Mouse (Mus musculus): Measurements from ENCODE around the gene Ggt1. TPM values are rescaled to one million over a fixed set of nuclear protein-coding genes. Genes with fewer than 3 reads are reported as not detected.

Ggt1 gene
- polyA plus RNA-seq, 1 experiment from 2014 or later = 2.1 TPM

- Histone ChIP-seq H3K4me2 (ENCODE audit: low read length) (no peak overlapping the region), H3K9ac (ENCODE audit: low read depth, low read length) (no peak overlapping the region), H3K4me1 (ENCODE audit: control insufficient read depth, insufficient read depth, low read depth, low read length) (no peaks in the 10 kb centered on the region), H3K27ac (ENCODE audit: low read depth, low read length) (no peak overlapping the region), H3K4me3 (ENCODE audit: low read length) (no peak overlapping the region), H3K9me3 (ENCODE audit: control insufficient read depth, low read length) (no peaks in the 10 kb centered on the region; the same call in 1 of the 2 replicates), H3K27me3 (replicated peaks; ENCODE audit: control insufficient read depth, insufficient read depth, low read length) (no peaks in the 10 kb centered on the region), H3K36me3 (ENCODE audit: control insufficient read depth, insufficient read depth, low read length) (no peaks in the 10 kb centered on the region)
- WGBS = 73% methylated on average over 3 of the region's 3 CpGs
- ATAC-seq = no peak
Measured at GRCm38 (mm10) chr10:75626991-75627390, 65.6 kb downstream of the Ggt1 start.

DNA sequence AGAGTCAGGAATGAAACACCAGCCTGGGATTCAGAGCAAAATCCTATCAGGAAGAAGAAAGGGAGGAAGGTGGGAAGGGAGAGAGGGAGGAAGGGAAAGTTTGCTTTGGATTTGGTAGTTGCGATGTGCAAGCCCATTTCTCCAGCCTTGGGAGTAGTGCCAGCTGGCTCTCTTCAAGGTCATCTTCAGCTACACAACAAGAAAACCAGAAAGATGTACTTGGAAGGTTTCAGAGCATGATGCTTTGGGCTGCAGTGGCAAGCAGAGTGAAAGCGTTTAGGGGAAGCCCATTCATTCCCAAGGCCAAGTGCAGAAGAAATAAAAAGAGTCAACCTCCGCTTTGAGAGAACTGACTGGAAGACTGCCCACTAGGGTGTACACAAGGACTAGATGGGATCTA, 66.1 kb downstream of the Ggt1 start:
- Histone ChIP-seq H3K9me3 (ENCODE audit: control insufficient read depth, low read length) (no peaks in the 10 kb centered on the region), H3K9ac (ENCODE audit: low read depth, low read length) (no peak overlapping the region), H3K27ac (ENCODE audit: low read depth, low read length) (no peak overlapping the region), H3K4me1 (ENCODE audit: control insufficient read depth, insufficient read depth, low read depth, low read length) (no peaks in the 10 kb centered on the region), H3K4me3 (ENCODE audit: low read length) (no peak overlapping the region), H3K36me3 (ENCODE audit: control insufficient read depth, insufficient read depth, low read length) (no peaks in the 10 kb centered on the region), H3K4me2 (ENCODE audit: low read length) (no peak overlapping the region), H3K27me3 (replicated peaks; ENCODE audit: control insufficient read depth, insufficient read depth, low read length) (no peaks in the 10 kb centered on the region)
- WGBS = 81% methylated on average over 3 of the region's 3 CpGs
- no peak for ATAC-seq

- H3K27ac ChIP-seq (ENCODE audit: low read depth, low read length) = no peak overlapping the region
- H3K36me3 ChIP-seq (ENCODE audit: control insufficient read depth, insufficient read depth, low read length) = no peaks in the 10 kb centered on the region
- no peak overlapping the region for H3K4me2 ChIP-seq (ENCODE audit: low read length)
- no peak overlapping the region for H3K4me3 ChIP-seq (ENCODE audit: low read length)
- no peak overlapping the region for H3K9ac ChIP-seq (ENCODE audit: low read depth, low read length)
- no peaks in the 10 kb centered on the region for H3K27me3 ChIP-seq (replicated peaks; ENCODE audit: control insufficient read depth, insufficient read depth, low read length)
- ATAC-seq = peak; percentile 48; the same call in 1 of the 2 replicates
- no peaks in the 10 kb centered on the region for H3K4me1 ChIP-seq (ENCODE audit: control insufficient read depth, insufficient read depth, low read depth, low read length)
- H3K9me3 ChIP-seq (ENCODE audit: control insufficient read depth, low read length) = no peaks in the 10 kb centered on the region
- WGBS = 36% methylated on average over 5 of the region's 5 CpGs
Measured at GRCm38 (mm10) chr10:75632633-75633032, 71.2 kb downstream of the Ggt1 start.

- no peaks in the 10 kb centered on the region for H3K27me3 ChIP-seq (replicated peaks; ENCODE audit: control insufficient read depth, insufficient read depth, low read length)
- H3K9ac ChIP-seq (ENCODE audit: low read depth, low read length) = no peak overlapping the region
- H3K36me3 ChIP-seq (ENCODE audit: control insufficient read depth, insufficient read depth, low read length) = no peaks in the 10 kb centered on the region
- no peak overlapping the region for H3K4me3 ChIP-seq (ENCODE audit: low read length)
- no peak for ATAC-seq
- no peak overlapping the region for H3K27ac ChIP-seq (ENCODE audit: low read depth, low read length)
- H3K4me1 ChIP-seq (ENCODE audit: control insufficient read depth, insufficient read depth, low read depth, low read length) = no peaks in the 10 kb centered on the region
- no peaks in the 10 kb centered on the region for H3K9me3 ChIP-seq (ENCODE audit: control insufficient read depth, low read length)
- WGBS = 62% methylated on average over 5 of the region's 5 CpGs
- H3K4me2 ChIP-seq (ENCODE audit: low read length) = no peak overlapping the region
Measured at GRCm38 (mm10) chr10:75633048-75633447, 71.6 kb downstream of the Ggt1 start.

GRCm38 (mm10) chr10:75633576-75634139, 72.3 kb downstream of the Ggt1 start:
- Histone ChIP-seq H3K27ac (ENCODE audit: low read depth, low read length) (no peak overlapping the region), H3K27me3 (replicated peaks; ENCODE audit: control insufficient read depth, insufficient read depth, low read length) (no peaks in the 10 kb centered on the region), H3K4me3 (ENCODE audit: low read length) (no peak overlapping the region), H3K36me3 (ENCODE audit: control insufficient read depth, insufficient read depth, low read length) (no peaks in the 10 kb centered on the region), H3K4me1 (ENCODE audit: control insufficient read depth, insufficient read depth, low read depth, low read length) (no peaks in the 10 kb centered on the region), H3K9ac (ENCODE audit: low read depth, low read length) (no peak overlapping the region), H3K9me3 (ENCODE audit: control insufficient read depth, low read length) (no peaks in the 10 kb centered on the region), H3K4me2 (ENCODE audit: low read length) (no peak overlapping the region)
- 84% methylated on average over 11 of the region's 14 CpGs for WGBS
- ATAC-seq = no peak

- 96% methylated on average over 8 of the region's 8 CpGs for WGBS
- ATAC-seq = no peak
- no peaks in the 10 kb centered on the region for H3K27me3 ChIP-seq (replicated peaks; ENCODE audit: control insufficient read depth, insufficient read depth, low read length)
Measured at GRCm38 (mm10) chr10:75634610-75635009, 73.2 kb downstream of the Ggt1 start.

DNA sequence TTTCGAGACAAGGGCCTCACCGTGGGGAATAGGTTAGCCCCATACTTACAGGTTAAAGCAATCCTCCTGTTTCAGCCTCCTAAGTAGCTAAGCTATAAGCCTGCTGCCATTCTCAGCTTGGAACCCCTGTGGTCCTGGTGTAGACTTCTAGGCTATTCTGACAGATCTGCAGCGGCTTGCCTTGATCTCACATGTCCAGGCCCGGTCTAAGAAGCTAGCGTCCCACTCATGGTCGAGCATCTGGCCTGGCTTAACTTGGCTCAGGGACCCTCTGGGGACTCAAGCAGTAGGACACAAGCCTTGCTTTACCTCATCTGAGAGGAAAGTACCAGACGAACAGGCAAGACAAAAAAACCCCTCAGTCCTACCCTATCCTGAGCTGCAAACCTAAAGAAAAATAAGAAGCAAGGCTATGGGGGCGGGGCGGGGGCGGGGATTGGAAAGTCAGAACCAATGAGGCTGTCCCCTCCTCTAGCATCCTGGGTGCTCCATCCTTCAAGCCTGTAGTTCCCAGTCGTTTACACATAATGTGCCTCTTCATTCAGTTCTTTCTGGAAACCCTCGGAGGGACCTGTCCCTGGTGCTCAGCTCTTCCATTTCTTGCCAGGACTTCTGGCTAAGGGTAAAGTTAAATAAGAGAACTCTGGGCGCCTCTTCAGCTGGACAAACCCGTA, 73.8 kb downstream of the Ggt1 start:
- Histone ChIP-seq H3K27ac (ENCODE audit: low read depth, low read length) (no peak overlapping the region), H3K27me3 (replicated peaks; ENCODE audit: control insufficient read depth, insufficient read depth, low read length) (no peaks in the 10 kb centered on the region), H3K36me3 (ENCODE audit: control insufficient read depth, insufficient read depth, low read length) (no peaks in the 10 kb centered on the region), H3K9me3 (ENCODE audit: control insufficient read depth, low read length) (no peaks in the 10 kb centered on the region), H3K9ac (ENCODE audit: low read depth, low read length) (no peak overlapping the region), H3K4me2 (ENCODE audit: low read length) (no peak overlapping the region), H3K4me3 (ENCODE audit: low read length) (no peak overlapping the region), H3K4me1 (ENCODE audit: control insufficient read depth, insufficient read depth, low read depth, low read length) (no peaks in the 10 kb centered on the region)
- 71% methylated on average over 14 of the region's 14 CpGs for WGBS
- no peak for ATAC-seq

More at GRCm38 (mm10) chr10:75634610-75635009, 73.2 kb downstream of the Ggt1 start:
- Histone ChIP-seq H3K4me2 (ENCODE audit: low read length) (no peak overlapping the region), H3K36me3 (ENCODE audit: control insufficient read depth, insufficient read depth, low read length) (no peaks in the 10 kb centered on the region), H3K9me3 (ENCODE audit: control insufficient read depth, low read length) (no peaks in the 10 kb centered on the region), H3K27ac (ENCODE audit: low read depth, low read length) (no peak overlapping the region), H3K4me1 (ENCODE audit: control insufficient read depth, insufficient read depth, low read depth, low read length) (no peaks in the 10 kb centered on the region), H3K9ac (ENCODE audit: low read depth, low read length) (no peak overlapping the region), H3K4me3 (ENCODE audit: low read length) (no peak overlapping the region)

DNA sequence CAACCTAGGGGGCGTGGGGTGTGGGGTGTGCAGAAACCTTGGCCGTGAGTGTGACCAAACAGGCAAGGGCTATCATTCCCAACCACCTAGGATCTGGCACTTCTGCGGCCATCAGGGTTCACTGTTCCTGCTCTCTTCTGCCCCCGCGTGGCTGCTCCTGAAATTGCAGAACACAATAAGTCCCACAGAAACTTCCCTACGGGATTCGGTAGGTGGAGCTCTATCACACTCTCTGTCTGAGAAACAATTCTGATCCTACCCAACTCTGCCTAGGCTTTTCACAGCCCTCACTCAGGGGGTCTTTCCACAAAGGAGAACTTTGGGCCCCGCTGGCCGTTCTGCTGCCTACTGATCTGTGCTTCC, 74.3 kb downstream of the Ggt1 start:
- Histone ChIP-seq H3K4me1 (ENCODE audit: control insufficient read depth, insufficient read depth, low read depth, low read length) (no peaks in the 10 kb centered on the region), H3K36me3 (ENCODE audit: control insufficient read depth, insufficient read depth, low read length) (no peaks in the 10 kb centered on the region), H3K27ac (ENCODE audit: low read depth, low read length) (no peak overlapping the region), H3K4me2 (ENCODE audit: low read length) (no peak overlapping the region), H3K4me3 (ENCODE audit: low read length) (no peak overlapping the region), H3K27me3 (replicated peaks; ENCODE audit: control insufficient read depth, insufficient read depth, low read length) (no peaks in the 10 kb centered on the region), H3K9me3 (ENCODE audit: control insufficient read depth, low read length) (no peaks in the 10 kb centered on the region), H3K9ac (ENCODE audit: low read depth, low read length) (no peak overlapping the region)
- WGBS = 4% methylated on average over 9 of the region's 9 CpGs
- no peak for ATAC-seq

Data from hindbrain, embryonic 16.5 days (tissue).